Mouse (Mus musculus) G1E (cell line): ENCODE data around the gene Rab26.

Source experiments
- CTCF ChIP-seq: IDR thresholded peaks from 2 replicates; pipeline ENCODE4 v1.5.1; 2012; ENCODE audit warnings: low read depth, low read length, inconsistent platforms, mixed read lengths
- GATA1 ChIP-seq: IDR thresholded peaks from 2 replicates; pipeline ENCODE4 v1.6.1; 2012; ENCODE audit warnings: borderline replicate concordance, low read length, inconsistent platforms, mixed read lengths

GRCm38 (mm10) chr17:24557091-24557490, 23.1 kb upstream of the Rab26 start:
- TF ChIP-seq CTCF (no peak), GATA1 (no peak)
